Mouse (Mus musculus) T-helper 17 cell (primary cell): ENCODE data around the gene Gm4301.
"Not testable (repeated sequence)": the region's sequence is repeated elsewhere in the genome, so short reads cannot be mapped to it uniquely, and the experiment has no call there.

Experiments used
- in situ Hi-C, 2 experiments: fragments of 300-600 bp; cut with MboI, MseI; formaldehyde crosslinking; loops; 1 replicate in 1 of 2; 2 replicates in 1 of 2; pipeline ENCODE4 v1.15.1; 2025; ENCODE audit warnings: high pct_unique_total_duplicates in 2 of 2

Gene Gm4301

DNA sequence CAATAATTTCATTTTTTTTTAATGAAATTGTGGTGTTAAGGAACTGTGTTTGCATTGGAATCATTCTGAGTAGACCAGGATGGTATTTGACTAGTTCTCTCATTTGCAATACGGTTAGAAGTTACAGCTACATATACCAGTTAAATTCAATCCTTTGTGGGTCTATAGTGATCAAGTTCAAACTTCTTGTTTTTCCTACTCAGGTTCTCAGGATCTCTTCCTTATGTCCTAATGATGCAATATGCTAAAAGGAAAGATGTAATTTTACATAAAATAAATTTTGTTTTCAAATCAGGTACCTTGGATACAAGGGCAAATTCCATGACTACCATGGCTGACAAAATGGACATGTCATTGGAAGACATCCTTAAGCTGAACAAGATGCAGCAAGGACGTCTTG, at the start of gene Gm4301:
TSS of gene Gm4301 (plus strand) at position 301 of the 400 bp plus-strand sequence.
- in situ Hi-C loops = loop anchor here in 1 of 2 experiments (10.0 kb wide), 1 partner anchor 59 kb away; no protein-coding TSS in a partner anchor

- in situ Hi-C loops = no loop called here
Measured at GRCm38 (mm10) chr10:100296105-100296504, 39.4 kb upstream of the Gm4301 start.

DNA sequence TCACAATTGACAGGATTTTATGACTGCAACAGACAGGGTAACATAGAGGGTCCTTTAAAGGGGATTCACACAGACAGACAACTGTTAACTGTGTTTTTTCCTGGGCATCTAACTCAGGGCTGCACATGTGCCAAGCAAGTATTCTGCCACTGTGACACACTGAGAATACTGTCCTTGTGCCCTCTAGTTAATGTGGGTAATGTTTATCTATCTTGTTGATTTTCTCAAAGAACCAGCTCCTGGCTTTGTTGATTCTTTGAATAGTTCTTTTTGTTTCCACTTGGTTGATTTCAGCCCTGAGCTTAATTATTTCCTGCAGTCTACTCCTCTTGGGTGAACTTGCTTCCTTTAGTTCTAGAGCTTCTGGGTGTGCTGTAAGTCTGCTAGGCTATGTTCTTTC, 35.4 kb upstream of the Gm4301 start:
- in situ Hi-C loops = loop anchor here in 1 of 2 experiments (10.0 kb wide), 1 partner anchor 65 kb away; the partner anchor contains the start of gene Gm4307

DNA sequence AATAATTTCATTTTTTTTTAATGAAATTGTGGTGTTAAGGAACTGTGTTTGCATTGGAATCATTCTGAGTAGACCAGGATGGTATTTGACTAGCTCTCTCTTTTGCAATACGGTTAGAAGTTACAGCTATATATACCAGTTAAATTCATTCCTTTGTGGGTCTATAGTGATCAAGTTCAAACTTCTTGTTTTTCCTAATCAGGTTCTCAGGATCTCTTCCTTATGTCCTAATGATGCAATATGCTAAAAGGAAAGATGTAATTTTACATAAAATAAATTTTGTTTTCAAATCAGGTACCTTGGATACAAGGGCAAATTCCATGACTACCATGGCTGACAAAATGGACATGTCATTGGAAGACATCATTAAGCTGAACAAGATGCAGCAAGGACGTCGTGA, 5.1 kb downstream of the Gm4301 start, which contains the start of gene Gm4302:
TSS of gene Gm4302 (plus strand) at position 301 of the 400 bp plus-strand sequence.
- in situ Hi-C loops = not testable (repeated sequence)

- in situ Hi-C loops = not testable (repeated sequence)
Measured at GRCm38 (mm10) chr10:100345672-100346071, 10.2 kb downstream of the Gm4301 start, which contains the start of gene Gm4303. Gene Gm4303, plus strand, starts transcription at chr10:100345972.

DNA sequence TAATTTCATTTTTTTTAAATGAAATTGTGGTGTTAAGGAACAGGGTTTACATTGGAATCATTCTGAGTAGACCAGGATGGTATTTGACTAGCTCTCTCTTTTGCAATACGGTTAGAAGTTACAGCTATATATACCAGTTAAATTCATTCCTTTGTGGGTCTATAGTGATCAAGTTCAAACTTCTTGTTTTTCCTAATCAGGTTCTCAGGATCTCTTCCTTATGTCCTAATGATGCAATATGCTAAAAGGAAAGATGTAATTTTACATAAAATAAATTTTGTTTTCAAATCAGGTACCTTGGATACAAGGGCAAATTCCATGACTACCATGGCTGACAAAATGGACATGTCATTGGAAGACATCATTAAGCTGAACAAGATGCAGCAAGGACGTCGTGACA, 15.3 kb downstream of the Gm4301 start, which contains the start of gene Gm4305:
TSS of gene Gm4305 (plus strand) at position 301 of the 400 bp plus-strand sequence.
- in situ Hi-C loops = not testable (repeated sequence)

DNA sequence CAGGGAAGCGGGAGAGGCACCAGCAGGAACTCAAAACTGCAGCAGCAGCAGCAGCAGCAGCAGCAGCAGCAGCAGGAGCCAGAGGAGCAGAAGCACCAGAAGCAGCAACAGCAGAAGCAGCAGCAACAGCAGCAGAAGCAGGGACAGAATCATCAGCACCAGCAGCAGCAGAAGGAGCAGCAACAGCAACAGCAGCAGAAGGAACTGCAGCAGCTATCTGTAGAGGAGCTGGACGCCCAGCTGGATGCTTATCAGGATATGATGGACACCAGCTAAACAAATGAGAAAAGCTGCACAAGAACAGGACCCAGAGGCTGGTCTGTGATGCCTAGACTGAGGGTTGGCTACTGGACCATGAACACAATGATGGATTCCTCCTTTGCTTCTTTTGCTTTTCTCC, 21.4 kb downstream of the Gm4301 start:
- in situ Hi-C loops = loop anchor here (5.0 kb wide), 1 partner anchor 35 kb away; no protein-coding TSS in a partner anchor

- in situ Hi-C loops = loop anchor here in 1 of 2 experiments (10.0 kb wide), 1 partner anchor 56 kb away; no protein-coding TSS in a partner anchor
Measured at GRCm38 (mm10) chr10:100361038-100361437, 25.6 kb downstream of the Gm4301 start, which contains the start of gene Gm4307. Gene Gm4307, plus strand, starts transcription at chr10:100361338.

DNA sequence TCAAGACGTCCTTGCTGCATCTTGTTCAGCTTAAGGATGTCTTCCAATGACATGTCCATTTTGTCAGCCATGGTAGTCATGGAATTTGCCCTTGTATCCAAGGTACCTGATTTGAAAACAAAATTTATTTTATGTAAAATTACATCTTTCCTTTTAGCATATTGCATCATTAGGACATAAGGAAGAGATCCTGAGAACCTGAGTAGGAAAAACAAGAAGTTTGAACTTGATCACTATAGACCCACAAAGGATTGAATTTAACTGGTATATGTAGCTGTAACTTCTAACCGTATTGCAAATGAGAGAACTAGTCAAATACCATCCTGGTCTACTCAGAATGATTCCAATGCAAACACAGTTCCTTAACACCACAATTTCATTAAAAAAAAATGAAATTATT, 47.0 kb downstream of the Gm4301 start, which contains the start of gene Gm4312:
TSS of gene Gm4312 (minus strand) at position 101 of the 400 bp plus-strand sequence.
- in situ Hi-C loops = not testable (repeated sequence)
